Mouse (Mus musculus): ENCODE results near the gene AC124502.3.

GRCm38 (mm10) chr19:5095887-5096474 is 57.3 kb downstream of the AC124502.3 start:
- TF ChIP-seq POLR2A (IDR thresholded peaks at IDR 0.05; ENCODE audit: insufficient read length, low read depth) = no peak
- no peak for TF ChIP-seq MYOG (IDR thresholded peaks at IDR 0.05; ENCODE audit: control insufficient read depth in 1 of 3, insufficient read depth in 1 of 3, insufficient read length in 2 of 3, low read depth in 2 of 3)
- peak in 1 of 3 experiments; percentile 44 for TF ChIP-seq MYOD1 (IDR thresholded peaks at IDR 0.05; ENCODE audit: control insufficient read depth in 1 of 3, insufficient read length in 2 of 3, low read depth in 2 of 3)
- TF ChIP-seq CEBPB (IDR thresholded peaks at IDR 0.05; ENCODE audit: insufficient read depth, poor library complexity, severe bottlenecking) = no peak
